Mouse (Mus musculus) activated CD4-positive, CD25-positive, alpha-beta regulatory T cell, adult 9 weeks (primary cell): ENCODE results near the gene 1700012P22Rik. TPM values are rescaled to one million over a fixed set of nuclear protein-coding genes. Genes with fewer than 3 reads are reported as not detected.

Experiments
- polyA plus RNA-seq: library from polyadenylated mRNA; unstranded; fragments of 100-300 nt; shearing (Covaris generic); gene quantifications from one replicate; pipeline ENCODE4 v1.2.1, GENCODE M21; 2017

The 1700012P22Rik gene
- not detected for polyA plus RNA-seq

DNA sequence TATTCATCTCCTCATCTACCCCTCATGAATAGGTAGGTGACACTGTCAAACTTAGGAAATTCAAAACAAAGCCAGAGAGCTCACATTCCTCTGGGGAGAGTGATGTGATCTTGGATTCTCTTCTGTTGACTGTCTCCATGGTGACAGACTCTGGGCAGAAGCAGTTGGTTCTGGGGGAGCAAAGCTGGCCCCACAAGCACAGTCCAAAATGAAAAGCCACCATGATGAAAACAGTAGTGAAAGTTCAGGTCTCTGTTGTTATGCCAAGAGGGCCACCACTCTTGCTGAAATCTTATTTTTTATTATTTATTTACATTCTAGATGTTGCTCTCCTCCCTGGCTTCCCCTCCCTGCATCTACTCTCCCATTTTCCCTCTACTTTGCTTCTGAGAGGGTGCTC is at the start of gene 1700012P22Rik:
TSS of gene 1700012P22Rik (minus strand) at position 101 of the 400 bp plus-strand sequence.

DNA sequence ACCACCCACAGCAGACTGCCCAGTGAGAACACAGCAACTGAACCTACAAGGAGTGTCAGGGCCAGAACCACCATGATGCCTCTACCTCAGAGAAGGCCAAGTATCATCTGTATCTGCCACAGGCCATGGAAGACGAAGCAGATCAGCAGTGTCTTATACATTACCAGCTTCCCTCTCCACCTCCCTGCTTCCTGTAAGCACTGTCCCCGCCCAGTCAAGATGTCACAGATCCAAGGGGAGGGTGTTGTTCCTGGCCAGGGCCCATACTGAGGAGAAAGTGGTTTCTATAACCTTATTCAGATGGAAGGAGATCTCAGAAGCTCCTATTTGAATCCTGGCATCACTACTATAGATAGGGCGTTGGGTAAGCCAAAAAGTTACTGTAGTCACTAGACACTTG is 25.1 kb upstream of the 1700012P22Rik start, which contains the start of gene Aadacl3:
TSS of gene Aadacl3 (minus strand) at position 101 of the 400 bp plus-strand sequence.

DNA sequence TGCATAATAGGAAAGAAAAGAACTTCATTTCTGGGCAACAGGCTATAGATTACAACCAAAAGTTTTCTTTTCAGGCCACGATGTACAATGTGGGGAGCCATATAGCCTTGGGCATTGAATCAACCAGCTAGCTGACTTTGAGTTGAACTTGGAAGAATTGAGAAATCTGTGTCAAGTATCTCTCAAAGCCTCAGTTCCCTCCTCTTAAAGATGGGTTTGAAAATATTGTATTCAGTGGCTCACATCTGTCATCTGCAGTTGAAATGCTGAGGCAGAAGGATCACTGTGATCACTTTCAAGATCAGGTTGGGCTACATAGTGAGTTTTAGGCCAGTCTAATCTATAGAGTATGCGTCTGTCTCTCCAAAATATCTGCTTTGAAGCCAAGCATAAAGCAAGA is 14.6 kb upstream of the 1700012P22Rik start, which contains the start of gene Gm9944:
TSS of gene Gm9944 (minus strand) at position 101 of the 400 bp plus-strand sequence.

DNA sequence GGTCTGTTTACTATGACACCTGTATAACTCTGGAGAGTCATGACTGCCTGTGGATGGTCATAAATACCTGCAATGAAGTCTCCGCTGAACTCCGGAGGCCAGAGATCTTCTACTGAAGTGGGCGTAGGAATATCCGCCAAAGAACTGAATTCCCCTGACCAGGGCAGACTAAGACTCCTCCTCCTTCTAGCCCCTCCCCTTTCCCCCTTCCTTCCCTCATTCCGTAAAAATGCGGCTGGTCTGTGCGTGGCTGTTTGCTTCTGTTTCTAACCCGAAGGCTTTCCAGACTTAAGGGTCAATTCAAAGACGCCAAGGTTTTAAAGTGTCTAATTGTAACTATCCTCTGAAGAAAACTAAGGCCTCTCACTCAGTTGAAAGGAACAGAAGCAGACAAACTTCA is 30.3 kb downstream of the 1700012P22Rik start, which contains the start of gene Pramef12:
TSS of gene Pramef12 (minus strand) at position 175 of the 400 bp plus-strand sequence.

DNA sequence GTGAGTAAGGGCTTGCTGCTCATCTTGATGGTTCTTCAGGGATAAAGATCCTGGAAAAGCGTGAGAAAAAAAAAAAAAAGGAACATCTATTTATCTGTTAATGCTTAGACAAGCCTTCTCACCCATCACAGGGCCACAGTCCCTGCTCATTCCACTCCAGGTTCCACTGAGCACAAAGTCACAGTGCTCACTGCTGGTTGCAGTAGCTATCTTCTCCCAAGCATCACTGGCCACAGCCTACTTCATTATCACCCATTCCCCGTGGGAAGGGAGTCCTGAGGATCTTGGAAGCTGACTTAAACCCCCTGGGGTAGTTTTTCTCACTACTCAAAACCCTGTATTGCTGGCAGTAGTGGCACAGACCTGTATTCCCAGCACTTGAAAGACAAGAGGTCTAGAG is 60.7 kb downstream of the 1700012P22Rik start, which contains the start of gene Pramef20:
TSS of gene Pramef20 (minus strand) at position 23 of the 400 bp plus-strand sequence.

Other genes starting within 250 kb of the 1700012P22Rik start
- gene Oog2, start 248.1 kb downstream of the 1700012P22Rik start, polyA plus RNA-seq = not detected
- not detected for gene C87977, start 225.5 kb downstream of the 1700012P22Rik start, polyA plus RNA-seq
- gene Pramel5, start 158.3 kb downstream of the 1700012P22Rik start, polyA plus RNA-seq = not detected
- gene Gm13128, start 108.5 kb downstream of the 1700012P22Rik start, polyA plus RNA-seq = not detected
- not detected for gene Gm13119, start 80.8 kb downstream of the 1700012P22Rik start, polyA plus RNA-seq
- gene Pramef20, start 60.8 kb downstream of the 1700012P22Rik start, polyA plus RNA-seq = not detected
- not detected for gene Pramef12, start 30.3 kb downstream of the 1700012P22Rik start, polyA plus RNA-seq
- not detected for gene Gm9944, start 14.5 kb upstream of the 1700012P22Rik start, polyA plus RNA-seq
- not detected for gene Aadacl3, start 25.0 kb upstream of the 1700012P22Rik start, polyA plus RNA-seq
- gene 9430007A20Rik, start 81.0 kb upstream of the 1700012P22Rik start, polyA plus RNA-seq = not detected
- gene Gm13124, start 126.4 kb upstream of the 1700012P22Rik start, polyA plus RNA-seq = not detected
- not detected for gene Aadacl4, start 174.9 kb upstream of the 1700012P22Rik start, polyA plus RNA-seq
- not detected for gene Gm436, start 247.6 kb upstream of the 1700012P22Rik start, polyA plus RNA-seq